ENCODE assay signal across 30 mouse cellular contexts in genomic region chr9:77951971-77952370, GRCm38 (mm10). TPM values are rescaled to one million over a fixed set of nuclear protein-coding genes. Genes with fewer than 3 reads are reported as not detected.
DNase-seq lines count a peak whose midpoint lies in the region; ATAC-seq and TF ChIP-seq lines count a peak whose summit lies in the region.
"Had no signal": no experiment of that assay in that cellular context is flagged by ENCODE, and none has a peak within 500 bp of the region (broad histone marks: within the 10 kb centered on the region; RNA-seq: fewer than 3 reads in every experiment).

No protein-coding gene starts in this region.

- H3K9ac ChIP-seq in intestine, embryonic 15.5 days, result no peak overlapping the region
- H3K9ac ChIP-seq in intestine, postnatal 0 days (ENCODE audit: low read depth, low read length), result no peak overlapping the region
- no peak overlapping the region for H3K9ac ChIP-seq in liver, adult 2 months (ENCODE audit: low read depth, low read length)
- no peak overlapping the region for H3K9ac ChIP-seq in liver, embryonic 12.5 days
- H3K9ac ChIP-seq: embryonic facial prominence, embryonic 13.5 days; forebrain, embryonic 12.5 days; forebrain, embryonic 15.5 days; heart, embryonic 13.5 days; hindbrain, embryonic 14.5 days had no signal

- peaks cover 32% of the 10 kb centered on the region for H3K4me1 ChIP-seq in intestine, embryonic 15.5 days (replicated peaks)
- no peaks in the 10 kb centered on the region for H3K4me1 ChIP-seq in intestine, postnatal 0 days (replicated peaks; ENCODE audit: control insufficient read depth, insufficient read depth, low read length)
- peaks cover 50% of the 10 kb centered on the region for H3K4me1 ChIP-seq in liver, adult 2 months (ENCODE audit: control insufficient read depth, insufficient read depth, low read length)
- peaks cover 53% of the 10 kb centered on the region for H3K4me1 ChIP-seq in liver, embryonic 12.5 days

- 0 out of 2 replicates have a peak, but pooled peaks have one; percentile 27 for ATAC-seq in intestine, embryonic 15.5 days
- no peak for ATAC-seq in intestine, postnatal 0 days
- no peak for ATAC-seq in liver, embryonic 12.5 days
- ATAC-seq: forebrain, embryonic 15.5 days; Patski had no signal

- peak; percentile 28 to 44 for DNase-seq in kidney, adult 8-10 months
- DNase-seq in kidney, postnatal 14 days, result no peak
- peak; percentile 70 for DNase-seq in liver, adult 2 months (ENCODE audit: extremely low read depth, low read depth, low spot score)
- no peak for DNase-seq in frontal cortex, postnatal 10 days (ENCODE audit: low spot score in 2 of 2)
- DNase-seq: adrenal gland, postnatal 10 days; B cell, adult 2 months; cerebellum, adult 11-12 months; cerebellum, adult 8-10 months; cerebellum, postnatal 10 days; cerebellum, postnatal 36 days; embryo, embryonic 11 days; gastrocnemius, postnatal 10 days; gastrocnemius, postnatal 36 days; heart, adult 2 months; heart, postnatal 14 days; heart, postnatal 4 days had no signal

- 35% methylated on average over 7 of the region's 7 CpGs for WGBS in intestine, embryonic 15.5 days
- WGBS in intestine, postnatal 0 days, result 33% methylated on average over 7 of the region's 7 CpGs
- WGBS in liver, adult 2 months, result 26% methylated on average over 7 of the region's 7 CpGs
- WGBS in liver, embryonic 12.5 days (ENCODE audit: insufficient replicate concordance), result 73% methylated on average over 7 of the region's 7 CpGs

- no peaks in the 10 kb centered on the region for H3K9me3 ChIP-seq in intestine, embryonic 15.5 days
- H3K9me3 ChIP-seq in intestine, postnatal 0 days (ENCODE audit: control insufficient read depth), result no peaks in the 10 kb centered on the region
- H3K9me3 ChIP-seq in liver, embryonic 12.5 days (replicated peaks), result no peaks in the 10 kb centered on the region
- H3K9me3 ChIP-seq: embryonic facial prominence, embryonic 10.5 days; embryonic facial prominence, embryonic 13.5 days; forebrain, embryonic 12.5 days; forebrain, embryonic 15.5 days; G1E; heart, embryonic 10.5 days; heart, embryonic 13.5 days had no signal

- no peak for TF ChIP-seq POLR2A in liver, adult 2 months (IDR thresholded peaks at IDR 0.05; ENCODE audit: extremely low read depth, insufficient read depth, low read length)

- H3K79me2 ChIP-seq in liver, adult 2 months (ENCODE audit: control insufficient read depth, insufficient read depth, low read length), result peaks cover 31% of the 10 kb centered on the region

- no peak overlapping the region for H3K4me3 ChIP-seq in intestine, embryonic 15.5 days (replicated peaks)
- H3K4me3 ChIP-seq in intestine, postnatal 0 days (ENCODE audit: low read depth, low read length), result no peak overlapping the region
- no peak overlapping the region for H3K4me3 ChIP-seq in liver, adult 2 months (ENCODE audit: insufficient read depth, low read depth, low read length)
- no peak overlapping the region for H3K4me3 ChIP-seq in liver, embryonic 12.5 days
- H3K4me3 ChIP-seq: embryonic facial prominence, embryonic 10.5 days; embryonic facial prominence, embryonic 13.5 days; erythroblast, embryonic 14.5 days; forebrain, embryonic 12.5 days; forebrain, embryonic 15.5 days; heart, adult 2 months; heart, embryonic 10.5 days; heart, embryonic 13.5 days had no signal

- TF ChIP-seq CTCF in intestine, postnatal 0 days (IDR thresholded peaks at IDR 0.05; ENCODE audit: low read depth), result no peak
- no peak for TF ChIP-seq CTCF in liver, adult 2 months (IDR thresholded peaks at IDR 0.05; ENCODE audit: low read depth, low read length)

- H3K27ac ChIP-seq in intestine, embryonic 15.5 days, result no peak overlapping the region
- H3K27ac ChIP-seq in intestine, postnatal 0 days (ENCODE audit: low read depth, low read length), result no peak overlapping the region
- peak overlapping the region; percentile 78 for H3K27ac ChIP-seq in liver, adult 2 months (replicated peaks; ENCODE audit: insufficient read depth, low read depth, low read length)
- H3K27ac ChIP-seq in liver, embryonic 12.5 days, result no peak overlapping the region
- H3K27ac ChIP-seq: embryonic facial prominence, embryonic 10.5 days; embryonic facial prominence, embryonic 13.5 days; forebrain, embryonic 12.5 days; forebrain, embryonic 15.5 days; heart, adult 2 months; heart, embryonic 10.5 days; heart, embryonic 13.5 days; hindbrain, embryonic 14.5 days had no signal

- H3K27me3 ChIP-seq in intestine, embryonic 15.5 days (replicated peaks), result no peaks in the 10 kb centered on the region
- H3K27me3 ChIP-seq in intestine, postnatal 0 days (replicated peaks; ENCODE audit: control insufficient read depth, insufficient read depth, low read length), result no peaks in the 10 kb centered on the region
- H3K27me3 ChIP-seq in liver, adult 2 months (ENCODE audit: control insufficient read depth, insufficient read depth, low read length), result no peaks in the 10 kb centered on the region
- no peaks in the 10 kb centered on the region for H3K27me3 ChIP-seq in liver, embryonic 12.5 days (replicated peaks)
- H3K27me3 ChIP-seq: CH12.LX; embryonic facial prominence, embryonic 13.5 days; forebrain, embryonic 12.5 days; forebrain, embryonic 15.5 days; heart, embryonic 13.5 days; Patski had no signal

- no peaks in the 10 kb centered on the region for H3K36me3 ChIP-seq in intestine, embryonic 15.5 days
- no peaks in the 10 kb centered on the region for H3K36me3 ChIP-seq in intestine, postnatal 0 days (ENCODE audit: control insufficient read depth, insufficient read depth)
- H3K36me3 ChIP-seq in liver, adult 2 months (ENCODE audit: control insufficient read depth, insufficient read depth, low read length), result no peaks in the 10 kb centered on the region
- no peaks in the 10 kb centered on the region for H3K36me3 ChIP-seq in liver, embryonic 12.5 days
- H3K36me3 ChIP-seq: forebrain, embryonic 12.5 days; forebrain, embryonic 15.5 days had no signal

- no peak overlapping the region for H3K4me2 ChIP-seq in intestine, embryonic 15.5 days (replicated peaks)
- H3K4me2 ChIP-seq in intestine, postnatal 0 days (replicated peaks; ENCODE audit: low read depth), result no peak overlapping the region
- no peak overlapping the region for H3K4me2 ChIP-seq in liver, embryonic 12.5 days
- H3K4me2 ChIP-seq: embryonic facial prominence, embryonic 13.5 days; forebrain, embryonic 12.5 days; forebrain, embryonic 15.5 days; heart, embryonic 13.5 days; hindbrain, embryonic 14.5 days had no signal

RNA-seq across cellular contexts. Expression of gene Elovl5, which starts 34.8 kb away (rescaled TPM):
- polyA plus RNA-seq in intestine, embryonic 15.5 days (2015; fragmentation: Nextera tagmentation; extraction: Ambion mirVana), result 70.9 and 76.9 TPM in 2 replicates
- polyA plus RNA-seq in intestine, postnatal 0 days (2015; fragmentation: Nextera tagmentation; extraction: Ambion mirVana), result 32.5 and 35.0 TPM in 2 replicates
- total RNA-seq in liver, adult 2 months (2014; rRNA removed), result 228 and 280 TPM in 2 replicates
- 234 and 322 TPM in 2 replicates for polyA plus RNA-seq in liver, adult 2 months (2012; rRNA removed)
- 28.1 and 28.8 TPM in 2 replicates for polyA plus RNA-seq in liver, embryonic 12.5 days (2016; fragmentation: Nextera tagmentation; extraction: Ambion mirVana)

Comparison
In these comparisons a context has a peak if more than half of its experiments do, and no peak if none do; other contexts are left out.
1. DNase-seq: peak in kidney, adult 8-10 months (2 of 2) and liver, adult 2 months (single experiment); none in kidney, postnatal 14 days (single experiment) and frontal cortex, postnatal 10 days (0 of 2).